Mouse (Mus musculus) spleen, adult 2 months (tissue): ENCODE measurements around the gene Onecut3.
A peak's percentile ranks its signal among the peaks of the same experiment; 100 is the strongest.

Experiments
- CTCF ChIP-seq: fragments of 200-500 bp; IDR thresholded peaks from 2 replicates; pipeline ENCODE4 v1.5.1; 2011; ENCODE audit warnings: mild to moderate bottlenecking, inconsistent platforms; ENCODE audit not compliant: insufficient read depth, insufficient read length, insufficient replicate concordance; ENCODE audit errors: extremely low read depth
- POLR2A ChIP-seq: fragments of 200-500 bp; IDR thresholded peaks from 2 replicates; pipeline ENCODE4 v1.6.1; 2011; ENCODE audit warnings: low read depth, low read length, inconsistent platforms

- TF ChIP-seq POLR2A = no peak
- TF ChIP-seq CTCF = peak; percentile 15; the same call in 1 of the 2 replicates
Observed at GRCm38 (mm10) chr10:80486862-80487379, 7.7 kb upstream of the Onecut3 start.
